Mouse (Mus musculus) thymus, adult 2 months (tissue): Measurements from ENCODE around the gene Rcc2.

Experiments
- CTCF ChIP-seq: fragments of 200-500 bp; IDR thresholded peaks from 2 replicates; pipeline ENCODE4 v1.5.1; 2012; ENCODE audit warnings: mild to moderate bottlenecking, control low read depth, low read length, moderate library complexity, borderline replicate concordance; ENCODE audit not compliant: control insufficient read depth, poor library complexity, insufficient read depth; ENCODE audit errors: extremely low read depth
- POLR2A ChIP-seq: fragments of 200-500 bp; IDR thresholded peaks from 2 replicates; pipeline ENCODE4 v1.6.1; 2012; ENCODE audit warnings: mild to moderate bottlenecking, low read length, control low read depth, moderate library complexity; ENCODE audit not compliant: control insufficient read depth, poor library complexity, insufficient read depth; ENCODE audit errors: extremely low read depth

GRCm38 (mm10) chr4:140768973-140769372, 68.6 kb downstream of the Rcc2 start:
- no peak for TF ChIP-seq CTCF
- no peak for TF ChIP-seq POLR2A
